Mouse (Mus musculus) heart, postnatal 0 days (tissue): ENCODE results near the gene Flnb. TPM values are rescaled to one million over a fixed set of nuclear protein-coding genes. Genes with fewer than 3 reads are reported as not detected.

ENCODE experiments used
- ATAC-seq: fragments of 200-750 bp; cut with Nextera tagmentation; 2 replicates; pipeline ENCODE4 v1.8.0; 2017; ENCODE audit warnings: low read depth, moderate number of reproducible peaks, moderate library complexity; ENCODE audit not compliant: insufficient read depth
- DNase-seq: peaks from one replicate; pipeline ENCODE4 v3.0.0-alpha.2; 2016; ENCODE audit warnings: low spot score
- H3K27ac ChIP-seq: fragments of 300-500 bp; sonication (generic); 2 replicates; pipeline ENCODE4 v1.5.1; 2014; ENCODE audit warnings: low read depth, mild to moderate bottlenecking
- H3K27me3 ChIP-seq: fragments of 300-500 bp; sonication (generic); 2 replicates; pipeline ENCODE4 v1.6.1; 2014; ENCODE audit warnings: low read length, mixed read lengths; ENCODE audit not compliant: control insufficient read depth, insufficient read depth
- H3K36me3 ChIP-seq: fragments of 300-500 bp; sonication (generic); replicated peaks from 2 replicates; pipeline ENCODE4 v1.6.1; 2014; ENCODE audit warnings: low read length, mixed read lengths; ENCODE audit not compliant: control insufficient read depth, insufficient read depth
- H3K4me1 ChIP-seq: fragments of 300-500 bp; sonication (generic); 2 replicates; pipeline ENCODE4 v1.6.1; 2014; ENCODE audit warnings: antibody characterized with exemption; ENCODE audit not compliant: control insufficient read depth, insufficient read depth
- H3K4me2 ChIP-seq: fragments of 300-500 bp; sonication (generic); 2 replicates; pipeline ENCODE4 v1.6.1; 2014; ENCODE audit warnings: low read depth, mild to moderate bottlenecking, low read length, moderate library complexity
- H3K4me3 ChIP-seq: fragments of 300-500 bp; sonication (generic); 2 replicates; pipeline ENCODE4 v1.5.1; 2014; ENCODE audit warnings: low read depth, low read length
- H3K9ac ChIP-seq: fragments of 300-500 bp; sonication (generic); replicated peaks from 2 replicates; pipeline ENCODE4 v1.6.1; 2014; ENCODE audit warnings: low read depth, low read length, mixed read lengths
- H3K9me3 ChIP-seq: fragments of 300-500 bp; sonication (generic); replicated peaks from 2 replicates; pipeline ENCODE4 v1.6.1; 2016; ENCODE audit warnings: low read length; ENCODE audit not compliant: control insufficient read depth
- CTCF ChIP-seq: IDR thresholded peaks from 2 replicates; pipeline ENCODE4 v1.5.1; 2016; ENCODE audit warnings: antibody characterized with exemption, control low read depth, low read depth
- EP300 ChIP-seq: IDR thresholded peaks from 2 replicates; pipeline ENCODE4 v1.6.1; 2016; ENCODE audit warnings: antibody characterized with exemption, low read depth
- WGBS: fragments of 180-500 bp; shearing (Covaris S2); extraction: QIAGEN DNeasy Blood & Tissue Kit; methylation state at CpG from one replicate; pipeline ENCODE4 v1.1.7; 2014; 5-methylcytosine and 5-hydroxymethylcytosine counted together
- polyA plus RNA-seq: library from polyadenylated mRNA; unstranded; fragments of >200 nt; fragmentation: Nextera tagmentation; extraction: Ambion mirVana; gene quantifications from 2 replicates; pipeline ENCODE4 v1.2.1, GENCODE M21; 2015
- total RNA-seq: library from RNA; depleted of rRNA; stranded (reverse); fragments of >200 nt; gene quantifications from 2 replicates; pipeline ENCODE4 v1.2.3, GENCODE M21; 2014; ENCODE audit warnings: low replicate concordance

Gene Flnb
- total and polyA plus RNA-seq, 2 experiments from 2014 or later, result 4.0 to 40.7 TPM

- ATAC-seq (no peak), DNase-seq (no peak)
- no peaks in the 10 kb centered on the region for H3K9me3 ChIP-seq
- WGBS, result 95% methylated on average over 1 of the region's 1 CpGs
- H3K36me3 ChIP-seq, result no peaks in the 10 kb centered on the region
- TF ChIP-seq EP300 (no peak), CTCF (no peak)
- no peak overlapping the region for H3K27ac ChIP-seq
- no peaks in the 10 kb centered on the region for H3K27me3 ChIP-seq
- no peak overlapping the region for H3K4me3 ChIP-seq
- H3K4me1 ChIP-seq, result no peaks in the 10 kb centered on the region
- H3K4me2 ChIP-seq, result no peak overlapping the region
- no peak overlapping the region for H3K9ac ChIP-seq
These were observed 156.9 kb downstream of the Flnb start for GRCm38 (mm10) chr14:7974643-7975042.

GRCm38 (mm10) chr14:7975177-7975576 is 157.4 kb downstream of the Flnb start:
- TF ChIP-seq CTCF, result no peak
- TF ChIP-seq EP300, result no peak
- no peak for DNase-seq
- Histone ChIP-seq H3K36me3 (no peaks in the 10 kb centered on the region), H3K4me3 (no peak overlapping the region), H3K4me2 (no peak overlapping the region), H3K9me3 (no peaks in the 10 kb centered on the region), H3K9ac (no peak overlapping the region), H3K27me3 (no peaks in the 10 kb centered on the region), H3K27ac (no peak overlapping the region), H3K4me1 (no peaks in the 10 kb centered on the region)
- no peak for ATAC-seq
- WGBS, result 68% methylated on average over 6 of the region's 6 CpGs

- no peak overlapping the region for H3K4me2 ChIP-seq
- H3K9me3 ChIP-seq, result no peaks in the 10 kb centered on the region
- ATAC-seq (no peak), DNase-seq (no peak)
- 89% methylated on average over 1 of the region's 1 CpGs for WGBS
- H3K4me3 ChIP-seq, result no peak overlapping the region
- H3K9ac ChIP-seq, result no peak overlapping the region
- H3K27ac ChIP-seq, result no peak overlapping the region
- H3K36me3 ChIP-seq, result no peaks in the 10 kb centered on the region
- H3K27me3 ChIP-seq, result no peaks in the 10 kb centered on the region
- H3K4me1 ChIP-seq, result no peaks in the 10 kb centered on the region
- TF ChIP-seq CTCF (no peak), EP300 (no peak)
These were observed 159.7 kb downstream of the Flnb start for GRCm38 (mm10) chr14:7977471-7977870.

- no peak for ATAC-seq
- no peak overlapping the region for H3K4me2 ChIP-seq
- 58% methylated on average over 1 of the region's 1 CpGs for WGBS
- DNase-seq, result no peak
- no peaks in the 10 kb centered on the region for H3K4me1 ChIP-seq
- no peaks in the 10 kb centered on the region for H3K27me3 ChIP-seq
- no peaks in the 10 kb centered on the region for H3K9me3 ChIP-seq
- TF ChIP-seq EP300 (no peak), CTCF (no peak)
- no peak overlapping the region for H3K9ac ChIP-seq
- H3K4me3 ChIP-seq, result no peak overlapping the region
- H3K27ac ChIP-seq, result no peak overlapping the region
- no peaks in the 10 kb centered on the region for H3K36me3 ChIP-seq
These were observed 160.4 kb downstream of the Flnb start for GRCm38 (mm10) chr14:7978183-7978582.

GRCm38 (mm10) chr14:7981226-7981625 is 163.5 kb downstream of the Flnb start:
- Histone ChIP-seq H3K9ac (no peak overlapping the region), H3K36me3 (no peaks in the 10 kb centered on the region), H3K4me2 (no peak overlapping the region), H3K4me3 (no peak overlapping the region), H3K27ac (no peak overlapping the region), H3K27me3 (no peaks in the 10 kb centered on the region), H3K4me1 (no peaks in the 10 kb centered on the region), H3K9me3 (no peaks in the 10 kb centered on the region)
- no peak for TF ChIP-seq EP300
- TF ChIP-seq CTCF, result no peak
- 96% methylated on average over 1 of the region's 1 CpGs for WGBS
- DNase-seq (no peak), ATAC-seq (no peak)

- Histone ChIP-seq H3K9me3 (no peaks in the 10 kb centered on the region), H3K9ac (no peak overlapping the region), H3K36me3 (no peaks in the 10 kb centered on the region), H3K27me3 (no peaks in the 10 kb centered on the region), H3K4me1 (no peaks in the 10 kb centered on the region), H3K4me2 (no peak overlapping the region), H3K27ac (no peak overlapping the region), H3K4me3 (no peak overlapping the region)
- ATAC-seq (no peak), DNase-seq (no peak)
- WGBS, result 91% methylated on average over 6 of the region's 6 CpGs
- TF ChIP-seq EP300, result no peak
- TF ChIP-seq CTCF, result no peak
These were observed 169.2 kb downstream of the Flnb start for GRCm38 (mm10) chr14:7986913-7987312.
